Comparison of ENCODE assay signal across 25 mouse cellular contexts in genomic region chr10:84615076-84615475, GRCm38 (mm10). TPM values are rescaled to one million over a fixed set of nuclear protein-coding genes. Genes with fewer than 3 reads are reported as not detected.
DNase-seq lines count a peak whose midpoint lies in the region; ATAC-seq and TF ChIP-seq lines count a peak whose summit lies in the region.
"Had no signal": no experiment of that assay in that cellular context is flagged by ENCODE, and none has a peak within 500 bp of the region (broad histone marks: within the 10 kb centered on the region; RNA-seq: fewer than 3 reads in every experiment).

No protein-coding gene starts in this region.

- H3K27ac ChIP-seq in heart, embryonic 12.5 days (ENCODE audit: poor library complexity, severe bottlenecking): peak overlapping the region; percentile 21; the same call in 1 of the 2 replicates
- H3K27ac ChIP-seq in heart, embryonic 15.5 days: 0 out of 2 replicates have a peak overlapping the region, but pooled peaks have one; percentile 10
- H3K27ac ChIP-seq in bone marrow macrophage, adult 2 months (ENCODE audit: insufficient read depth, low read depth, low read length): peak overlapping the region; percentile 62
- H3K27ac ChIP-seq in forebrain, embryonic 15.5 days (replicated peaks): no peak overlapping the region
- H3K27ac ChIP-seq: embryonic facial prominence, embryonic 13.5 days; embryonic facial prominence, embryonic 15.5 days; forebrain, embryonic 10.5 days; forebrain, embryonic 12.5 days had no signal

- TF ChIP-seq POLR2A in bone marrow macrophage, adult 2 months (IDR thresholded peaks at IDR 0.05; ENCODE audit: borderline replicate concordance, low read depth, low read length): no peak

- no peak for ATAC-seq in heart, embryonic 12.5 days (ENCODE audit: insufficient number of reproducible peaks, low FRiP score)
- ATAC-seq in heart, embryonic 15.5 days (replicated peaks; ENCODE audit: insufficient number of reproducible peaks, insufficient read depth, low FRiP score, low read depth): no peak
- no peak for ATAC-seq in forebrain, embryonic 15.5 days (replicated peaks)
- ATAC-seq: activated CD4-positive, CD25-positive, alpha-beta regulatory T cell, adult 4 months; forebrain, embryonic 14.5 days; forebrain, postnatal 0 days had no signal

- 59% methylated on average over 3 of the region's 3 CpGs for WGBS in heart, embryonic 12.5 days
- 69% methylated on average over 3 of the region's 3 CpGs for WGBS in heart, embryonic 15.5 days
- 85% methylated on average over 3 of the region's 3 CpGs for WGBS in forebrain, embryonic 15.5 days

- no peak overlapping the region for H3K4me2 ChIP-seq in heart, embryonic 12.5 days
- H3K4me2 ChIP-seq in heart, embryonic 15.5 days: no peak overlapping the region
- no peak overlapping the region for H3K4me2 ChIP-seq in forebrain, embryonic 15.5 days (replicated peaks)
- H3K4me2 ChIP-seq: embryonic facial prominence, embryonic 13.5 days; embryonic facial prominence, embryonic 15.5 days; forebrain, embryonic 12.5 days had no signal

- intact Hi-C loops in heart, postnatal 14 days (cut with DNase I): no loop called here
- intact Hi-C loops in heart, postnatal 10 days (cut with DNase I): loop anchor here (10.0 kb wide), 1 partner anchor 800 kb away; no protein-coding TSS in a partner anchor

- no peaks in the 10 kb centered on the region for H3K36me3 ChIP-seq in heart, embryonic 12.5 days
- peaks cover 6% of the 10 kb centered on the region; the same call in 1 of the 2 replicates for H3K36me3 ChIP-seq in heart, embryonic 15.5 days
- H3K36me3 ChIP-seq in forebrain, embryonic 15.5 days: no peaks in the 10 kb centered on the region; the same call in 1 of the 2 replicates
- H3K36me3 ChIP-seq: embryonic facial prominence, embryonic 13.5 days; embryonic facial prominence, embryonic 15.5 days; forebrain, embryonic 10.5 days; forebrain, embryonic 12.5 days had no signal

- no peak overlapping the region for H3K4me3 ChIP-seq in heart, embryonic 12.5 days
- H3K4me3 ChIP-seq in heart, embryonic 15.5 days: no peak overlapping the region
- H3K4me3 ChIP-seq in bone marrow macrophage, adult 2 months (ENCODE audit: insufficient read depth, low read length): no peak overlapping the region
- H3K4me3 ChIP-seq in forebrain, embryonic 15.5 days: no peak overlapping the region
- H3K4me3 ChIP-seq: embryonic facial prominence, embryonic 13.5 days; embryonic facial prominence, embryonic 15.5 days; erythroblast, embryonic 14.5 days; forebrain, embryonic 10.5 days; forebrain, embryonic 12.5 days had no signal

- no peak for DNase-seq in heart, postnatal 14 days
- DNase-seq in heart, postnatal 10 days: no peak
- peak; percentile 51 for DNase-seq in ZHBTc4 (ENCODE audit: low read depth, low spot score)
- DNase-seq: adrenal gland, adult 8-10 months; adrenal gland, postnatal 14 days; adrenal gland, postnatal 36 days; cerebellum, adult 11 months; cerebellum, adult 18-20 months; cerebellum, adult 8-10 months; cerebellum, adult 9-11 months; cerebellum, postnatal 14 days; cerebellum, postnatal 36 days; embryo, embryonic 11 days; forebrain, postnatal 0 days had no signal

- H3K4me1 ChIP-seq in heart, embryonic 12.5 days (replicated peaks): peaks cover 40% of the 10 kb centered on the region
- peaks cover 28% of the 10 kb centered on the region for H3K4me1 ChIP-seq in heart, embryonic 15.5 days (replicated peaks)
- peaks cover 23% of the 10 kb centered on the region for H3K4me1 ChIP-seq in bone marrow macrophage, adult 2 months (ENCODE audit: control insufficient read depth, insufficient read depth, low read length)
- no peaks in the 10 kb centered on the region for H3K4me1 ChIP-seq in forebrain, embryonic 15.5 days
- H3K4me1 ChIP-seq: embryonic facial prominence, embryonic 13.5 days; embryonic facial prominence, embryonic 15.5 days had no signal

- H3K9ac ChIP-seq in heart, embryonic 12.5 days: no peak overlapping the region
- H3K9ac ChIP-seq in heart, embryonic 15.5 days: no peak overlapping the region
- H3K9ac ChIP-seq in forebrain, embryonic 15.5 days (replicated peaks): no peak overlapping the region
- H3K9ac ChIP-seq: embryonic facial prominence, embryonic 13.5 days; embryonic facial prominence, embryonic 15.5 days; forebrain, embryonic 12.5 days; forebrain, postnatal 0 days had no signal

- no peaks in the 10 kb centered on the region for H3K27me3 ChIP-seq in heart, embryonic 12.5 days (replicated peaks)
- H3K27me3 ChIP-seq in heart, embryonic 15.5 days: no peaks in the 10 kb centered on the region
- H3K27me3 ChIP-seq in forebrain, embryonic 15.5 days: no peaks in the 10 kb centered on the region
- H3K27me3 ChIP-seq: embryonic facial prominence, embryonic 13.5 days; embryonic facial prominence, embryonic 15.5 days; forebrain, embryonic 12.5 days had no signal

- no peaks in the 10 kb centered on the region for H3K9me3 ChIP-seq in heart, embryonic 12.5 days (replicated peaks)
- no peaks in the 10 kb centered on the region for H3K9me3 ChIP-seq in heart, embryonic 15.5 days (replicated peaks)
- no peaks in the 10 kb centered on the region for H3K9me3 ChIP-seq in forebrain, embryonic 15.5 days
- H3K9me3 ChIP-seq: embryonic facial prominence, embryonic 13.5 days; embryonic facial prominence, embryonic 15.5 days; forebrain, embryonic 10.5 days; forebrain, embryonic 12.5 days had no signal

- TF ChIP-seq CTCF in bone marrow macrophage, adult 2 months (IDR thresholded peaks at IDR 0.05; ENCODE audit: low read depth, low read length): no peak

RNA-seq across cellular contexts. Expression of gene Polr3b, which starts 7.0 kb away (rescaled TPM):
- 13.3 and 13.4 TPM in 2 replicates for polyA plus RNA-seq in heart, embryonic 12.5 days (2016; fragmentation: Nextera tagmentation; extraction: Ambion mirVana)
- 10 to 100 TPM; 11.7 to 12.1 TPM for total RNA-seq in heart, postnatal 14 days (2021)
- polyA plus RNA-seq in heart, embryonic 15.5 days (2015; fragmentation: Nextera tagmentation; extraction: Ambion mirVana): 8.0 and 8.9 TPM in 2 replicates
- 10 to 100 TPM; 11.0 to 12.7 TPM for total RNA-seq in heart, postnatal 10 days (2021)
- 11.1 and 15.4 TPM in 2 replicates for polyA plus RNA-seq in bone marrow macrophage, adult 2 months (2012; ENCODE audit: insufficient read depth, insufficient read length, missing spikeins)
- 15.3 and 16.5 TPM in 2 replicates for polyA plus RNA-seq in forebrain, embryonic 15.5 days (2015; fragmentation: Nextera tagmentation; extraction: Ambion mirVana)

RNA-seq across cellular contexts. Expression of gene Tcp11l2, which starts 38.6 kb away (rescaled TPM):
- 29.1 and 32.2 TPM in 2 replicates for polyA plus RNA-seq in heart, embryonic 12.5 days (2016; fragmentation: Nextera tagmentation; extraction: Ambion mirVana)
- 100 to 1,000 TPM in 1 of 2 experiments, 10 to 100 TPM in 1; 96.1 to 120 TPM for total RNA-seq in heart, postnatal 14 days (2021)
- polyA plus RNA-seq in heart, embryonic 15.5 days (2015; fragmentation: Nextera tagmentation; extraction: Ambion mirVana): 32.9 and 33.3 TPM in 2 replicates
- total RNA-seq in heart, postnatal 10 days (2021): 10 to 100 TPM; 74.1 to 78.3 TPM
- polyA plus RNA-seq in bone marrow macrophage, adult 2 months (2012; ENCODE audit: insufficient read depth, insufficient read length, missing spikeins): 53.1 and 57.5 TPM in 2 replicates
- 30.8 and 34.8 TPM in 2 replicates for polyA plus RNA-seq in forebrain, embryonic 15.5 days (2015; fragmentation: Nextera tagmentation; extraction: Ambion mirVana)
